Mouse (Mus musculus) thymus, adult 2 months (tissue): Measurements from ENCODE around the gene Tapt1.

ENCODE experiments used
- CTCF ChIP-seq: fragments of 200-500 bp; IDR thresholded peaks from 2 replicates; pipeline ENCODE4 v1.5.1; 2012; ENCODE audit warnings: mild to moderate bottlenecking, control low read depth, low read length, moderate library complexity, borderline replicate concordance; ENCODE audit not compliant: control insufficient read depth, poor library complexity, insufficient read depth; ENCODE audit errors: extremely low read depth
- POLR2A ChIP-seq: fragments of 200-500 bp; IDR thresholded peaks from 2 replicates; pipeline ENCODE4 v1.6.1; 2012; ENCODE audit warnings: mild to moderate bottlenecking, low read length, control low read depth, moderate library complexity; ENCODE audit not compliant: control insufficient read depth, poor library complexity, insufficient read depth; ENCODE audit errors: extremely low read depth

- no peak for TF ChIP-seq POLR2A
- no peak for TF ChIP-seq CTCF
Measured at GRCm38 (mm10) chr5:44127487-44127886, 98.9 kb downstream of the Tapt1 start.
